Mouse (Mus musculus) olfactory bulb, adult 2 months (tissue): Measurements from ENCODE around the gene Acan.

Source experiments
- CTCF ChIP-seq: fragments of 200-500 bp; IDR thresholded peaks from 2 replicates; pipeline ENCODE4 v1.5.1; 2012; ENCODE audit warnings: low read depth, mild to moderate bottlenecking, low read length, moderate library complexity; ENCODE audit not compliant: insufficient read depth
- POLR2A ChIP-seq: fragments of 200-500 bp; IDR thresholded peaks from 2 replicates; pipeline ENCODE4 v1.6.1; 2012; ENCODE audit warnings: mild to moderate bottlenecking, low read depth, low read length, moderate library complexity; ENCODE audit not compliant: insufficient read depth

GRCm38 (mm10) chr7:79133391-79133790, 80.1 kb downstream of the Acan start:
- TF ChIP-seq POLR2A = no peak
- TF ChIP-seq CTCF = no peak
